In the genomic region with DNA sequence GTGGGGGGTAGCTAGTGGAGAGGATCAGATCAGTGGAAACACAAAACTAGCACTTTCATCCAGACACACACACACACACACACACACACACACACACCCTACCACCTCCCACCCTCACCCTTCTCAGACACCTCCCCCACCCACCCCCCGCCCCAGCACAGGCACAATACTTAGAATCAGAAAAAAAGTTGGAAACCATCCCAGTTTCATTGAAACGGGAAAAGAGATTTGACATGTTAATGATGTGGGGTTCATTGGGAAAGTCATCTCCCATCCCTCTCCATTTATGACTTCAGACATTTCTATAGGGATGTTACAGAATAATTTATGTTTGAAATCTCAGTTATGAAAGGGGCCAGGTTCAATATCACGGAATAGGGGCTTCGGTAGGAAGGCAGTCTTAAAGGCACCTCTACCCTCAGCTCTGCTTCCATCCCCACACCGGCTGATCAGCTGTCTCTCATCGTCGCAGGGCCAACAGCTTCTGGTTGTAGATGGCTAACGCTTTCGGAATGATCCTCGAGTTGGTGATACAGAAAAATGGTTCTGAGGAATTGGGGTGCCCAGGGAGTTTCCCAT, we compare ENCODE assay signal across 18 mouse cellular contexts.
DNase-seq lines count a peak whose midpoint lies in the region; ATAC-seq and TF ChIP-seq lines count a peak whose summit lies in the region.
"Had no signal": no experiment of that assay in that cellular context is flagged by ENCODE, and none has a peak within 500 bp of the region (broad histone marks: within the 10 kb centered on the region; RNA-seq: fewer than 3 reads in every experiment).

No protein-coding gene starts in this region.

- DNase-seq in forebrain, embryonic 14.5 days (ENCODE audit: low spot score), result peak; percentile 24
- DNase-seq in lung, embryonic 14.5 days, result peak; percentile 49
- no peak for DNase-seq in lung, postnatal 10 days
- peak; percentile 59 for DNase-seq in brain, embryonic 14.5 days (ENCODE audit: low read depth)
- peak; percentile 45 for DNase-seq in embryonic facial prominence, embryonic 14.5 days (ENCODE audit: low spot score)
- DNase-seq in Muller cell, postnatal 12 days (ENCODE audit: inconsistent ontology term), result no peak
- DNase-seq: adrenal gland, adult 2 months; adrenal gland, postnatal 25 days; cerebellum, adult 2 months; cerebellum, postnatal 10 days; gastrocnemius, postnatal 36 days; heart, adult 11 months; heart, postnatal 36 days had no signal

- WGBS in forebrain, embryonic 14.5 days, result 75% methylated on average over 10 of the region's 10 CpGs
- 71% methylated on average over 10 of the region's 10 CpGs for WGBS in forebrain, embryonic 15.5 days
- WGBS in lung, embryonic 14.5 days, result 51% methylated on average over 10 of the region's 10 CpGs
- WGBS in embryonic facial prominence, embryonic 14.5 days, result 53% methylated on average over 10 of the region's 10 CpGs

- peaks cover 4% of the 10 kb centered on the region; the same call in 1 of the 2 replicates for H3K4me1 ChIP-seq in forebrain, embryonic 14.5 days (ENCODE audit: control insufficient read depth, insufficient read depth, low read length)
- peaks cover 10% of the 10 kb centered on the region for H3K4me1 ChIP-seq in forebrain, embryonic 15.5 days
- peaks cover 2% of the 10 kb centered on the region; the same call in 1 of the 2 replicates for H3K4me1 ChIP-seq in lung, embryonic 14.5 days (ENCODE audit: insufficient read depth)
- peaks cover 41% of the 10 kb centered on the region for H3K4me1 ChIP-seq in embryonic facial prominence, embryonic 14.5 days (ENCODE audit: control insufficient read depth, insufficient read depth, low read length)

- H3K27me3 ChIP-seq in forebrain, embryonic 14.5 days (replicated peaks; ENCODE audit: control insufficient read depth, insufficient read depth, low read length), result no peaks in the 10 kb centered on the region
- H3K27me3 ChIP-seq in forebrain, embryonic 15.5 days, result no peaks in the 10 kb centered on the region
- H3K27me3 ChIP-seq in lung, embryonic 14.5 days (ENCODE audit: insufficient read depth, low read length), result no peaks in the 10 kb centered on the region
- H3K27me3 ChIP-seq in embryonic facial prominence, embryonic 14.5 days (replicated peaks; ENCODE audit: control insufficient read depth, insufficient read depth, low read length), result no peaks in the 10 kb centered on the region
- H3K27me3 ChIP-seq: CH12.LX; heart, embryonic 13.5 days; hindbrain, embryonic 15.5 days had no signal

- H3K9me3 ChIP-seq in forebrain, embryonic 14.5 days (replicated peaks; ENCODE audit: control insufficient read depth, low read length), result no peaks in the 10 kb centered on the region
- no peaks in the 10 kb centered on the region for H3K9me3 ChIP-seq in forebrain, embryonic 15.5 days
- H3K9me3 ChIP-seq in lung, embryonic 14.5 days (ENCODE audit: low read depth, low read length), result no peaks in the 10 kb centered on the region
- H3K9me3 ChIP-seq in embryonic facial prominence, embryonic 14.5 days (ENCODE audit: control insufficient read depth, low read length), result no peaks in the 10 kb centered on the region
- H3K9me3 ChIP-seq: heart, embryonic 13.5 days; hindbrain, embryonic 15.5 days had no signal

- H3K4me3 ChIP-seq in forebrain, embryonic 14.5 days (ENCODE audit: low read depth, low read length), result no peak overlapping the region
- H3K4me3 ChIP-seq in forebrain, embryonic 15.5 days, result no peak overlapping the region
- H3K4me3 ChIP-seq in lung, embryonic 14.5 days (ENCODE audit: low read depth, low read length), result no peak overlapping the region
- H3K4me3 ChIP-seq in embryonic facial prominence, embryonic 14.5 days (ENCODE audit: low read depth, low read length), result no peak overlapping the region
- H3K4me3 ChIP-seq: heart, embryonic 13.5 days; hindbrain, embryonic 15.5 days had no signal

- TF ChIP-seq CTCF in lung, embryonic 14.5 days (IDR thresholded peaks at IDR 0.05; ENCODE audit: low read depth), result no peak
- TF ChIP-seq CTCF in brain, embryonic 14.5 days (IDR thresholded peaks at IDR 0.05; ENCODE audit: borderline replicate concordance, extremely low read depth, insufficient read depth, insufficient read length), result no peak

- 0 out of 2 replicates have a peak, but pooled peaks have one; percentile 36 for ATAC-seq in forebrain, embryonic 14.5 days
- ATAC-seq in forebrain, embryonic 15.5 days (replicated peaks), result no peak; the same call in 1 of the 2 replicates
- peak; percentile 36; the same call in 1 of the 2 replicates for ATAC-seq in lung, embryonic 14.5 days (ENCODE audit: insufficient read depth)
- no peak for ATAC-seq in embryonic facial prominence, embryonic 14.5 days (ENCODE audit: low read depth)
- ATAC-seq: intestine, embryonic 16.5 days had no signal

- H3K9ac ChIP-seq in forebrain, embryonic 14.5 days (ENCODE audit: low read length), result no peak overlapping the region
- H3K9ac ChIP-seq in forebrain, embryonic 15.5 days (replicated peaks), result no peak overlapping the region
- no peak overlapping the region for H3K9ac ChIP-seq in lung, embryonic 14.5 days
- H3K9ac ChIP-seq in embryonic facial prominence, embryonic 14.5 days (ENCODE audit: low read depth, low read length), result no peak overlapping the region
- H3K9ac ChIP-seq: heart, embryonic 13.5 days; hindbrain, embryonic 15.5 days had no signal

- no peak overlapping the region for H3K27ac ChIP-seq in forebrain, embryonic 14.5 days (ENCODE audit: low read depth, low read length)
- H3K27ac ChIP-seq in forebrain, embryonic 15.5 days (replicated peaks), result no peak overlapping the region; the same call in 1 of the 2 replicates
- H3K27ac ChIP-seq in lung, embryonic 14.5 days (ENCODE audit: low read depth), result no peak overlapping the region
- H3K27ac ChIP-seq in embryonic facial prominence, embryonic 14.5 days (replicated peaks; ENCODE audit: low read depth, low read length), result no peak overlapping the region
- H3K27ac ChIP-seq: heart, embryonic 13.5 days; hindbrain, embryonic 15.5 days had no signal

- no peak for TF ChIP-seq POLR2A in brain, embryonic 14.5 days (IDR thresholded peaks at IDR 0.05; ENCODE audit: borderline replicate concordance, extremely low read depth, insufficient read depth, insufficient read length, poor library complexity, severe bottlenecking)

- H3K4me2 ChIP-seq in forebrain, embryonic 14.5 days (ENCODE audit: low read length), result no peak overlapping the region
- no peak overlapping the region for H3K4me2 ChIP-seq in forebrain, embryonic 15.5 days (replicated peaks)
- no peak overlapping the region for H3K4me2 ChIP-seq in lung, embryonic 14.5 days
- H3K4me2 ChIP-seq in embryonic facial prominence, embryonic 14.5 days (ENCODE audit: low read depth, low read length), result no peak overlapping the region
- H3K4me2 ChIP-seq: heart, embryonic 13.5 days; hindbrain, embryonic 15.5 days had no signal

- no peaks in the 10 kb centered on the region for H3K36me3 ChIP-seq in forebrain, embryonic 14.5 days (ENCODE audit: control insufficient read depth, insufficient read depth, low read length)
- no peaks in the 10 kb centered on the region for H3K36me3 ChIP-seq in forebrain, embryonic 15.5 days
- H3K36me3 ChIP-seq in lung, embryonic 14.5 days (ENCODE audit: insufficient read depth), result no peaks in the 10 kb centered on the region
- no peaks in the 10 kb centered on the region for H3K36me3 ChIP-seq in embryonic facial prominence, embryonic 14.5 days (ENCODE audit: control insufficient read depth, insufficient read depth, low read length)
- H3K36me3 ChIP-seq: heart, embryonic 13.5 days; hindbrain, embryonic 15.5 days had no signal

Comparison
In these comparisons a context has a peak if more than half of its experiments do, and no peak if none do; other contexts are left out.
1. ATAC-seq: peak in forebrain, embryonic 14.5 days (single experiment) and lung, embryonic 14.5 days (single experiment); none in forebrain, embryonic 15.5 days (single experiment) and embryonic facial prominence, embryonic 14.5 days (single experiment).
2. DNase-seq: peak in forebrain, embryonic 14.5 days (single experiment), lung, embryonic 14.5 days (single experiment), brain, embryonic 14.5 days (single experiment) and embryonic facial prominence, embryonic 14.5 days (single experiment); none in lung, postnatal 10 days (single experiment) and Muller cell, postnatal 12 days (single experiment).